Mouse (Mus musculus) lung, adult 2 months (tissue): ENCODE data around the gene Vmn1r135. TPM values are rescaled to one million over a fixed set of nuclear protein-coding genes. Genes with fewer than 3 reads are reported as not detected.
"Not testable (repeated sequence)": the region's sequence is repeated elsewhere in the genome, so short reads cannot be mapped to it uniquely, and the experiment has no call there.

Experiments
- DNase-seq: peaks from one replicate; pipeline ENCODE4 v3.0.0; 2022
- H3K4me1 ChIP-seq: fragments of 200-500 bp; 2 replicates; pipeline ENCODE4 v1.6.1; 2011; ENCODE audit warnings: low read length; ENCODE audit not compliant: control insufficient read depth, insufficient read depth
- H3K4me3 ChIP-seq: fragments of 200-500 bp; replicated peaks from 2 replicates; pipeline ENCODE3; 2011; ENCODE audit warnings: low read depth, mild to moderate bottlenecking, control low read depth, low read length; ENCODE audit errors: extremely low read depth
- WGBS: fragments of 180-500 bp; shearing (Covaris S2); methylation state at CpG from one replicate; pipeline ENCODE4 v1.1.7; 2018; 5-methylcytosine and 5-hydroxymethylcytosine counted together
- polyA plus RNA-seq: library from polyadenylated mRNA; depleted of rRNA; stranded (reverse); fragments of >200 nt; gene quantifications from 2 replicates; pipeline ENCODE4 v1.2.3, GENCODE M21; 2012; rRNA removed

Vmn1r135 gene
- polyA plus RNA-seq = not detected in 2 replicates

GRCm38 (mm10) chr7:21832051-21832450, at the start of gene Vmn1r135:
TSS of gene Vmn1r135 (plus strand) at chr7:21832351.
- not testable (repeated sequence) for H3K4me1 ChIP-seq, DNase-seq, H3K4me3 ChIP-seq
- no CpG with 5 or more reads among the region's 1 CpGs for WGBS

GRCm38 (mm10) chr7:21796628-21797027, 35.5 kb upstream of the Vmn1r135 start, which contains the start of gene Gm4177:
TSS of gene Gm4177 (minus strand) at chr7:21796728.
- H3K4me1 ChIP-seq, H3K4me3 ChIP-seq, DNase-seq: not testable (repeated sequence)
- WGBS = no CpG with 5 or more reads among the region's 3 CpGs

GRCm38 (mm10) chr7:21844167-21844566, 12.0 kb downstream of the Vmn1r135 start, which contains the start of gene Gm5725:
TSS of gene Gm5725 (minus strand) at chr7:21844267.
- H3K4me1 ChIP-seq, H3K4me3 ChIP-seq, DNase-seq: not testable (repeated sequence)
- no CpG with 5 or more reads among the region's 1 CpGs for WGBS

Other genes starting within 250 kb of the Vmn1r135 start
- gene Vmn1r132, start 218.3 kb upstream of the Vmn1r135 start, polyA plus RNA-seq = not detected in 2 replicates
- not detected in 2 replicates for gene Gm4175, start 70.9 kb upstream of the Vmn1r135 start, polyA plus RNA-seq
- not detected in 2 replicates for gene Gm4177, start 35.6 kb upstream of the Vmn1r135 start, polyA plus RNA-seq
- gene Gm5725, start 11.9 kb downstream of the Vmn1r135 start, polyA plus RNA-seq = not detected in 2 replicates
- not detected in 2 replicates for gene Gm5891, start 88.9 kb downstream of the Vmn1r135 start, polyA plus RNA-seq
- not detected in 2 replicates for gene Vmn1r137, start 162.2 kb downstream of the Vmn1r135 start, polyA plus RNA-seq
- not detected in 2 replicates for gene Vmn1r138, start 196.5 kb downstream of the Vmn1r135 start, polyA plus RNA-seq
- not detected in 2 replicates for gene Gm6176, start 224.0 kb downstream of the Vmn1r135 start, polyA plus RNA-seq
- gene Vmn1r139, start 236.7 kb downstream of the Vmn1r135 start, polyA plus RNA-seq = not detected in 2 replicates